Mouse (Mus musculus) C2C12 (cell line): ENCODE measurements around the gene Polr3c.

Experiments
- CEBPB ChIP-seq: IDR thresholded peaks from one replicate; pipeline ENCODE4 v1.6.1; 2011; ENCODE audit warnings: low read depth, mild to moderate bottlenecking, control low read depth, moderate library complexity
- CTCF ChIP-seq: IDR thresholded peaks from one replicate; pipeline ENCODE4 v1.5.1; 2011; ENCODE audit not compliant: control insufficient read depth, insufficient read depth, insufficient read length
- MYOD1 ChIP-seq: IDR thresholded peaks from one replicate; pipeline ENCODE4 v1.6.1; 2011; ENCODE audit warnings: low read depth; ENCODE audit not compliant: control insufficient read depth, insufficient read length
- MYOG ChIP-seq: IDR thresholded peaks from one replicate; pipeline ENCODE4 v1.6.1; 2011; ENCODE audit not compliant: control insufficient read depth, insufficient read length; ENCODE audit errors: extremely low read depth
- USF1 ChIP-seq: IDR thresholded peaks from one replicate; pipeline ENCODE4 v1.6.1; 2011; ENCODE audit warnings: low read depth, mild to moderate bottlenecking, control low read depth, moderate library complexity

DNA sequence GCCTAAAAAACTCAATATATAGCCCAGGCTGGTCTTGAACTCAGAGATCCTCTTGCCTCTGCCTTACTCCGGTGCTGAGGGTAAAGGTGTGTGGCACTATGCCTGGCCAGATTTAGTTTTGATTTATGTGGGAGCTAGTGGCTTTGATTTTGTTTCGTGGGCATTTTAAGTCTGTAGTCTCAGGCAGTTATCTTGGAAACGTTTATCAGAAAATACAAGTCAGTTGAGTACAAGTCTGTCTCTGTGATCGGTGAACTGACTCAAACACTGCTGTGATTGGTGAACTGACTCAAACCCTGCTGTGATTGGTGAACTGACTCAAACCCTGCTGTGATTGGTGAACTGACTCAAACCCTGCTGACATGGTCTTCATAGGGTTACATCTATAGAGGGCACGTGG lies 3.4 kb upstream of the Polr3c start:
- no peak for TF ChIP-seq CTCF
- TF ChIP-seq CEBPB: no peak
- TF ChIP-seq USF1: no peak
- no peak for TF ChIP-seq MYOD1
- TF ChIP-seq MYOG: no peak
